Mouse (Mus musculus) megakaryocyte, embryonic 14.5 days (primary cell): ENCODE measurements around the gene Chic2.

ENCODE experiments used
- FLI1 ChIP-seq: IDR thresholded peaks from 2 replicates; pipeline ENCODE4 v1.6.1; 2012; ENCODE audit warnings: low read length, inconsistent platforms, mixed read lengths
- GATA1 ChIP-seq: IDR thresholded peaks from 3 replicates; pipeline ENCODE4 v1.6.1; 2012; ENCODE audit warnings: mixed read lengths, low read length, inconsistent platforms, borderline replicate concordance

DNA sequence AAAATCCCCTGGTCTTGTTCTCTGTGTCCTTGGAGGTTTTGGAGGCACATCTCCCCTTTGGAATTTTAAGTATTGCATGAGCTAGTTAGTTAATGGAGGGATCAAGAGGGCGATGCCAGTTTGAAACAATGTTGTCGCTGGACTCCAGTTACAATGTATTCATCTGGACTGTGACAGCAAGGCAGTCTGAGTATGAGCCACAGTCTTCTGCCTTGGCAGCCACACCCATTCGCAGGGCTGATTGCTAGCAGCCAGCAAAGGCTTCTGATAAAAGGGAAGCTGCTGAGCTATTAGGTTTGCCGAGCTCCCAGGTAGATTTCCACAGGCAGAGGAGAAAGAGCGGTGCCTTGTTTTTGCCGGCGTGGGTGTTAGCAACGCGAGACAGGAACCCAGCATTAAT lies 84.3 kb downstream of the Chic2 start:
- no peak for TF ChIP-seq GATA1
- TF ChIP-seq FLI1 = no peak
